Mouse (Mus musculus) CH12.LX (cell line): Measurements from ENCODE around the gene Slc16a13.

Source experiments
- JUN ChIP-seq: IDR thresholded peaks from 2 replicates; pipeline ENCODE4 v1.6.1; 2011; ENCODE audit warnings: low read depth, mild to moderate bottlenecking, low read length, improper control_type of control experiment, moderate library complexity; ENCODE audit not compliant: insufficient read depth
- MXI1 ChIP-seq: IDR thresholded peaks from 2 replicates; pipeline ENCODE4 v1.6.1; 2011; ENCODE audit warnings: mild to moderate bottlenecking, low read depth, low read length, improper control_type of control experiment
- RCOR1 ChIP-seq: conservative IDR thresholded peaks from 2 replicates; pipeline ENCODE4 v1.6.1; 2012; ENCODE audit warnings: low read depth, mild to moderate bottlenecking, inconsistent platforms, low read length, improper control_type of control experiment
- UBTF ChIP-seq: IDR thresholded peaks from 2 replicates; pipeline ENCODE4 v1.6.1; 2012; ENCODE audit warnings: low read depth, mild to moderate bottlenecking, inconsistent platforms, low read length, improper control_type of control experiment, moderate library complexity

DNA sequence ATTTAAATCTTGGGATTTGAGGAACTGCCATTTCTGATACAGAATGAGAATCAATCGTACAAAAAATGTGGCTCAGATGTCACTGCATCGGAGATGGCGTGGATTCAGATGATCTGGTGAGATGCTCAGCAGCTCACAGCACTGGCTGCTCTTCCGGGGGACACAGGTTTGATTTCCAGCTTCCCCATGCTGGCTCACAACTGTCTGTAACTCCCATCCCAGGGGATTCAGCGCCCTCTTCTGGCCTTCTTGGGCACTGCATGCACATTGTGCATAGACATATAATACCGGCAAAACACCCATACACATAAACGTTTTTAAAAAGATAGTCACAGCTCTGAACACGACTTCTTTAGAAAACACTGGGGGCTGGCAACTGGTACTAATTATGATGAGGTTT is 43.2 kb downstream of the Slc16a13 start:
- TF ChIP-seq MXI1 (no peak), UBTF (no peak), RCOR1 (no peak), JUN (no peak)
